Mouse (Mus musculus) CH12F3 (cell line): ENCODE data around the gene Slc17a1.

Experiments used
- in situ Hi-C: fragments of 300-500 bp; cut with MboI; formaldehyde crosslinking; loops from 2 replicates; pipeline ENCODE4 v1.14.3; 2020; ENCODE audit warnings: low sequenced_read_pairs

Gene Slc17a1

DNA sequence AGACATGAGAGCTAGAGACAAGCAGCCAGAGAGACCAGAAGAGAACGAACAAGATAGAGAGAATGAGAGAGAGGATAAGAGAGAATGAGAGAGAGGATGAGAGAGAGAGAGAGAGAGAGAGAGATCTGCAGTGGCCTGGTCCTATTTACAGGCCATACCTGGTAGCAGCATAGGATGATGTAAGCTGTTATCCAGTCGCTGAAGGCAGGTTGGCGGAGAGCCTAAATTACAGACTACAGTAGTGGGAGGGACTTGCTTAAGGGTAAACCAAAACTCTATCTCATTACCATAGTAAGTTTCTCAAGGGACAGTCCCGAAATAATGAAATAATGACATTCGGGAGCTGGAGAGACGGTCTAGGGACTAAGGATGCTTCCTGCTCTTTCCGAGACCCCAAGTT is at the start of gene Slc17a1:
TSS of gene Slc17a1 (plus strand) at position 346 of the 400 bp plus-strand sequence.
- in situ Hi-C loops, result no loop called here

DNA sequence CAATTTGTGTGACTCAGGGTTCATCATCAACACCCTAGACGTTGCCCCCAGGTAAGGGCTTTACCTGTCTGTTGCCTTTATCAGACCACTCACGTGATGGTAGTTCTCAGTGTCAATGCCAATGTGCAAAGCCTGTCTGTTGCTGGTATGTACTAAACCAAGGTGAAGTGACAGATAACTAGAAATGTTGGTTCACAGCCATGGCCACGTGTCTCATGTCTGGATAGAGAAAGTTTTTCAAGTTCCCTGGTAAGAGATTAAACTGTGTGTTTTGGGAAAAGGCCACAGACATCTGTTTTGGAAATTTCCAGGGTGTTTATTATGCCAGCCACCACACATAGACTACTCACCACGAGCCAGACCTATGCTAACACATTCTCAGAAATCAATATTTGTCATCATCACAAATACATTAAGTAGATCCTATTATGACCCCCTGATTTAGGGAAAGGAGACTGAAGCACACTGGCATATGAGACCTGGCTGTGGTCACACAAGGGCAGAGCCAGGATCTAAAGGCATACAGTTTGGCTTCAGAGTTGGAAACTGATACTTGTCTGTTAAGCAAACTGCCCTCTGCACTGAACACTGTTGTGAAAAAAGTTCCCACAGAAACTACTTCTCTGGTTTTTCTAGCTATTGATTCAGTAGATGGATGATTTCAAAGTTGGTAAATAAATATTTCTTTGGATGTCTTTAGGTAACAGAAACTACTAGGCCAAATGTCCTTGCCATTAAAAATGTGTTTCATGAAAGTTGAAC is 47.2 kb upstream of the Slc17a1 start:
- in situ Hi-C loops, result no loop called here

- in situ Hi-C loops, result no loop called here
Observed at GRCm38 (mm10) chr13:23822213-23822612, 45.3 kb upstream of the Slc17a1 start.

- in situ Hi-C loops, result no loop called here
Observed at GRCm38 (mm10) chr13:23826606-23827005, 40.9 kb upstream of the Slc17a1 start.

GRCm38 (mm10) chr13:23833053-23833452 is 34.5 kb upstream of the Slc17a1 start:
- in situ Hi-C loops, result no loop called here

- in situ Hi-C loops, result no loop called here
Observed at GRCm38 (mm10) chr13:23834836-23835235, 32.7 kb upstream of the Slc17a1 start.

- in situ Hi-C loops, result no loop called here
Observed at GRCm38 (mm10) chr13:23836630-23837029, 30.9 kb upstream of the Slc17a1 start.

GRCm38 (mm10) chr13:23839308-23839707 is 28.2 kb upstream of the Slc17a1 start, which contains the start of gene Slc17a3:
Gene Slc17a3 (plus strand): TSS chr13:23839434.
- in situ Hi-C loops, result no loop called here

GRCm38 (mm10) chr13:23845851-23846250 is 21.7 kb upstream of the Slc17a1 start:
- in situ Hi-C loops, result no loop called here

DNA sequence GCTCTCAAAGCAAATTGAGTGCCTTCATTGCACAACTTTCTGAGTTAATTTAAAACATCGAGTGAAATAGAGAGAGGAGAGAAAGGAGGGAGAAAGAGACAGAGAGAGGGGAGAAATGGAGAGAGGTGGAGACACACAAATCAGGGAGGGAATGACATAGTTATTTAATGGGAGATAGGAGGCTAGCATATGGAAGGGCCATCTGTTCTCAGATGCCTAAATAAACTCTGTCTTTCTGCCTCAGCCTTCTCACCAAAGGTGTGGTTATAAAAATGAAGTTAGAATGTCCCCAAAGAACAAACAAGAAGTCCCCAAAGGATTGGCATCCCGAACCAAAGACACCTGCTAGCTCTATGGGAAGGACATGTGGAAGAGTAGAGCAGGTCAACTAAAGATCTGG is 18.3 kb upstream of the Slc17a1 start:
- in situ Hi-C loops, result no loop called here

DNA sequence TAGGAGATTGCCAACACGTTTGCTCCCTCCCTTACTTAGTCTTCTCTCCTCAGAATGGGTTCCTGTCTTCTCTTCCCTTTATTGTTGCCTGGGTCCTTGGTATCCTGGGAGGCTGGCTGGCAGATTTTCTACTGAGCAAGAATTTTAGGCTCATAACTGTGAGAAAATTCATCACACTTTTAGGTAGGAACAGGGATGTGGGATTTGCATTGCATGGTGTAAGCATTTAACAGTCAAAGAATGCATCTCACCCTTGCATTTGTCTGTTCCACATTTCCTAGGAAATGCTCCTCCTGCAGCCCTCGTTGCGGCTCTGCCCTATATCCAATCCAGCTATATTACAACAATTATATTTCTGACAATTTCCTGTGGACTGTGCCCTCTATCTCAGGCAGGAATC is 11.1 kb upstream of the Slc17a1 start:
- in situ Hi-C loops, result no loop called here

- in situ Hi-C loops, result no loop called here
Observed at GRCm38 (mm10) chr13:23861815-23862214, 5.7 kb upstream of the Slc17a1 start.

DNA sequence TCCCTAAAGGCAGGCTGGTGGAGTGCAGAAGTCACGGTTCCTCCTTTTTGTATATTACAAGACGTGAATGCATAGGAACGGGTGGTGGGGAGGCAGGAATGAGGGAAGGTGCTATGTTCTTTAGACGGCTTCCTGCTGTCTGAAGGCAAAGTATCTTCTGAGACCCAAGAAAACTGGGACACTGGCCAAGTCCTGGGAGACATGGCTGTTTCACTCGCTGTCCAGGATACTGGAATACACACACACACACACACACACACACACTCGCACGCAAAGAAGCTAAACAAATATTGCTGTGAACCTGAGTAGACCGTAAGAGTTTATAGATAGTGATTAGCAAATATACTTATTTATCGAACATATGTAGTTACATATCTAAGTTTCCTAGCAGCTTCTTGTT is 2.8 kb upstream of the Slc17a1 start:
- in situ Hi-C loops, result no loop called here

- in situ Hi-C loops, result no loop called here
Observed at GRCm38 (mm10) chr13:23866086-23866710, 1.4 kb upstream of the Slc17a1 start.

- in situ Hi-C loops, result no loop called here
Observed at GRCm38 (mm10) chr13:23867000-23867399, 550 bp upstream of the Slc17a1 start.

DNA sequence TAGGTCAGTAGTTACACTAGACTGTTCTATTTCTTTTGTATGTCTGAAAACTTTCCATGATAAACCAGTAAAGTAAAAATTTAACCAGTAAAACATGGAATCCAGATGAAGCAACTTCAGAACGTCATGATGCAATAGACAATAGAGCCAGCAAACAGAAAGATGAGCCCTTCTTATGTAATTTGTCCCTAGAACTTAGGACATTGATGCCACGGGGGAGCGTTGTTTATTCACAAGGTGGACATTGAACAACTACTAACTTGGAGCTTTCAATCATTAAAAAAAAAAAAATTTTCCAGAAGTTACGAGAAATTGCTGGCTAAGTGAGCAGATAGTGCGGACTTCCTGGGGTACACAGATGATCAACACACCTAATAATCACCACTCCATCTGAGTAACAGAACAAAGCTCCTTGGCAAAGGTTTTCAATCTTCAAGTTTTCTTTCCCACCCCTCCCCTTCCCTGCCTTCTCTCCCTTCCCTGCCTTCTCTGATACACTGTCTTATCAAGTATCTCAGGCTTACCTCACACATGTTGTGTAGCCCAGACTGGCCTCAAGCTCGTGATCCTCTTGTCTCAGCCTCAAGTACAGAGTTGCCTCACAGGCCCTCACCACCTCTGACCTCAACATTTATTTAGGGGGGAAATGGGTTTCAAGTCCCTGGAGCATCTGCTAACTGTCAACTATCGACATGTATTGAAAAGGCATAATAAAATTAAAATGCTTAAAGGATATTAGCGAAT is 1.4 kb downstream of the Slc17a1 start:
- in situ Hi-C loops, result no loop called here

- in situ Hi-C loops, result no loop called here
Observed at GRCm38 (mm10) chr13:23869996-23870395, 2.4 kb downstream of the Slc17a1 start.

DNA sequence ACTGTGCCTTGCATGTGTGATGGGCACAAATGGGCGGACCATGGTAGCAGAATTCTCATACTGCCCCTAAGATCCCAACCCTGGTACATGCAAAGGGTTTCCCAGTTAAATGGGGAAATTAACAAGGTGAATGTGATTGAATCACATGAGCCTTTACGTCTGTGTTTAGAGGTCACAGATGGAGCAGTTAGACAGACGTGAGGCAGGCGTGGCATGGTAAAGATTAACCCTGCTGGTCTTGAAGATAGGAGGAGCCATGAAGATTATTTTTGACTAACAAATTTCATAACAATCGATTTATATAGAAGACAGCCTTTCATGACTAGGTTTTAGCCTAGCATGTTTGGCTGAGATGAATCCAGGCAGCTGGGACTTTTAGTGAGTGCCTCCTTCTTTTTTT is 5.6 kb downstream of the Slc17a1 start:
- in situ Hi-C loops, result no loop called here

DNA sequence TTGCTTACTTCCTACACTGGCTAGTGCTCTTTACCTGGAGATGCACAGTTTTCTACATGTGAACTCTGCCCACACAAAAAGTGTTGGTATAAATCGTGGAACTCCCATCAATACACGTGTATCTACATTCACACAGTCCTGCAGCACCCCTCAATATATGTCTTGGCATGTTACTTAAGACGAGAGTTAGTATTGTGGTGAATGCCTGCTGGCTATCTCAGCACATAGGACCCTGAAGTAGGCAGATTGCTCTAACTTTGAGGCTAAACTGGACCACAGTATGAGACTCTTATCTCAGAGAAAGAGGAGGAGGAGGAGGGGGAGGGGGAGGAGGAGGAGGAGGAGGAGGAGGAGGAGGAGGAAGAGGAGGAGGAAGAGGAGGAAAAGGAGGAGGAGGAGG is 11.6 kb downstream of the Slc17a1 start:
- in situ Hi-C loops, result no loop called here

DNA sequence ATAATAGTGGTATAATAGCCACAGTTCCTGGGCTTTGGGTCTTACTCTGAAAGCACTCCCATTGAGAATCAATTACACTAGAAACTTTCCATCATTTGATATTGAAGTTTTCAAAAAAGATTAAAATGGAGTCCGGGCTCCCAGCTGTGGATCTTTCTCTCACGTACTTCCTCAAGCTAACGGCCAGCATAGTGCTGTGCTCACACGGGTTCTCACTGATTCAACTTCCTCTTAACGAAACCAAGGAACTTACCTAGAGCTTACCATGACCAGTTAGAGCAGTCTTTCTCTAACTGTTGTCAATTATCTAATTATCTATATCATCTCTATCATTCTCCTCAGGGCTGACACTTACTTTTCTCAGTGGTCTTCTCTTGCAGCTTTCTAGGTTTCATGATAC is 12.1 kb downstream of the Slc17a1 start:
- in situ Hi-C loops, result no loop called here

DNA sequence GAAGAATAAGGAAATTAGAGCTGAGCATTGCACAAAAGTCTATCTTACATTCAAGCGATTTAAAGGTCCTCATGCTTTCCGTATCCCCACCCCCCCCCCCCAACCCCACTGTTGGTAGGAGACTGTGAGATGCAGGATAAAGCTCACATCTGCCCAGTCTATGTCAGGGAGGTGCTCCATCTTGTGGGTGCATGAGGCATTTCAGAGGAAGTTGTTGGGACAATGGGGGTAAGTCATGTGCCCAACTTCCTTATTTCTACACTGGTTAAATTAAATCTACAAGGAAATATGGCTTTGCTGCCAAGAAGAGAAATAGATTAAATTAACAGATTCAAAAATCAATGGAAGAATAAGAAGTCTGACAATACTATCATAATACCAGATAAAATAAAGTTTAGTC is 18.0 kb downstream of the Slc17a1 start:
- in situ Hi-C loops, result no loop called here
